Mouse (Mus musculus): ENCODE measurements around the gene Cep131.

DNA sequence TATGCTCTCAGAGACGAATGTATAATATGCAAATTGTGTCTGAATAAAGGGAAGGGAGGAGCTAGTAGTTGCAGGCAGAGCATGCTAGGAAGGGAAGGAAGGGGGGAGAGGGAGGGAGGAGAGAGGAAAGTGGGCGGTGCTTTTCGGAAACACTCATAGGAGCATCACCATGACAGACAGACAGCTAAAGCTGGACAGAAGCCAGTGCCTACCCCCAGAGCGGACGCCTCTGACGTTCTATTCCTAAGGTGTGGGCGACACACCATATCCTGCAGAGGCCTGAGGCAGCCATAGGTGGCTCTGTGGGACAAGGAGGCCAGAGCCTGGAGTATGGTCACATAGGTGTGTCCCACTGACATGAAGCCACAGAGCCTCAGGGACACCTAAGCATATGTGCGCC is 46.2 kb downstream of the Cep131 start:
- TF ChIP-seq EP300 (IDR thresholded peaks at IDR 0.05; ENCODE audit: low read depth): no peak
- no peak for TF ChIP-seq CTCF (IDR thresholded peaks at IDR 0.05; ENCODE audit: low read depth)

All from liver, embryonic 14.5 days (tissue).